Mouse (Mus musculus) liver, postnatal 0 days (tissue): ENCODE data around the gene Eif4g3.

ENCODE experiments used
- CTCF ChIP-seq: sonication (generic); IDR thresholded peaks from 2 replicates; pipeline ENCODE4 v1.5.1; 2016; ENCODE audit warnings: antibody characterized with exemption, low read depth
- EP300 ChIP-seq: IDR thresholded peaks from 2 replicates; pipeline ENCODE4 v1.6.1; 2016; ENCODE audit warnings: antibody characterized with exemption, low read depth, mild to moderate bottlenecking

DNA sequence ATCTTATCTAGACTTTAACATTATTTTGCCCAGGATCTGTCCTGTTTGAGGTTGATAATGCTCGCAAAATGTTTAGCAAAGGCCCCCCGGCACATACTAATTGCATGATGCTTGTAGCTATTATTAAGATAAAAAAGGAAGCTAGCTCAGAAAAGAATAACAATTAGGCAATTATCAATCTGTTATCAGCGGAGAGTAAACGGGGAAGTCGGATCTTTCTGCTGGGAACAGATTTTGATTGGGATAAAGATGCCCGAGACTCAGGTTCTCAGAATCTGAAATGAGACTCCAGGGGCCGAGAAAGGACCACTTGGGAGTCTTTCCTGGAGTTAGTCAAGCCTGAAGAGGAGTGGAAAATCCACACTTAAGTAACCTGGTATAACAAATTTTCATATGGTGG lies 1.6 kb upstream of the Eif4g3 start:
- TF ChIP-seq CTCF (no peak), EP300 (no peak)
